ENCODE assay signal across 22 mouse cellular contexts in the genomic region with DNA sequence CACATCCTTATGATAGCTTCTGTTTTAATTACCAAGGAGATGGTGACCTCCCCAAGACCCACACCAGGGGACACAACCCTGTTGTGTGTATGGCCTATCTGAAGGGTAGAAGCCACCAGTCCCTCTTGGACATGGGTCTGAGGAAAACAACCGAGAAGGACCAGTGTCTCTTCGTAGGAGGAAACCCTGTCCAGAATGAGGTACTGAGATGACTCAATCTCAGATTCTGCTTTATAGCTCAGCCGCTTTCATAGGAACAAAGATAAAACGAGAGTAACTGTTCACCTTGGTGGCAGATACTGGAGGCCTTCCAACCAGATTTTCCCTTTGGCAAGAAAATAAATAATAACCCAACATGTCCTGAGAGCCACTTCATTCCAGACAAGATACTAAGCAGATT.
DNase-seq lines count a peak whose midpoint lies in the region; ATAC-seq lines count a peak whose summit lies in the region.
"Had no signal": no experiment of that assay in that cellular context is flagged by ENCODE, and none has a peak within 500 bp of the region (broad histone marks: within the 10 kb centered on the region; RNA-seq: fewer than 3 reads in every experiment).

No protein-coding gene starts in this region.

- H3K4me1 ChIP-seq in heart, embryonic 11.5 days (ENCODE audit: control insufficient read depth, insufficient read depth, low read length): no peaks in the 10 kb centered on the region
- H3K4me1 ChIP-seq: embryonic facial prominence, embryonic 15.5 days had no signal

- H3K9ac ChIP-seq in heart, embryonic 11.5 days (ENCODE audit: low read depth, low read length): no peak overlapping the region
- H3K9ac ChIP-seq: embryonic facial prominence, embryonic 13.5 days; embryonic facial prominence, embryonic 15.5 days; forebrain, embryonic 12.5 days had no signal

- DNase-seq in adrenal gland, adult 2 months: peak; percentile 48
- no peak for DNase-seq in adrenal gland, adult 18-20 months (ENCODE audit: low spot score in 2 of 2)
- peak; percentile 24 for DNase-seq in adrenal gland, postnatal 10 days
- DNase-seq in adrenal gland, postnatal 36 days: no peak
- DNase-seq in heart, adult 11 months: peak; percentile 14
- DNase-seq: B cell, adult 2 months; cerebellum, adult 11 months; cerebellum, adult 18-20 months; cerebellum, adult 8-10 months; cerebellum, adult 9-11 months; cerebellum, postnatal 14 days; cerebellum, postnatal 36 days; embryo, embryonic 11 days had no signal

- H3K27me3 ChIP-seq in heart, embryonic 11.5 days (ENCODE audit: control insufficient read depth, insufficient read depth, low read length): no peaks in the 10 kb centered on the region
- H3K27me3 ChIP-seq: embryonic facial prominence, embryonic 13.5 days; embryonic facial prominence, embryonic 15.5 days; forebrain, embryonic 12.5 days had no signal

- no peak overlapping the region for H3K4me2 ChIP-seq in heart, embryonic 11.5 days
- H3K4me2 ChIP-seq: embryonic facial prominence, embryonic 13.5 days; embryonic facial prominence, embryonic 15.5 days; forebrain, embryonic 12.5 days had no signal

- H3K9me3 ChIP-seq in heart, embryonic 11.5 days (replicated peaks; ENCODE audit: control insufficient read depth, low read length): no peaks in the 10 kb centered on the region
- H3K9me3 ChIP-seq: embryonic facial prominence, embryonic 13.5 days; embryonic facial prominence, embryonic 15.5 days; forebrain, embryonic 10.5 days; forebrain, embryonic 12.5 days had no signal

- H3K36me3 ChIP-seq in heart, embryonic 11.5 days (ENCODE audit: control insufficient read depth, insufficient read depth, low read length): no peaks in the 10 kb centered on the region
- H3K36me3 ChIP-seq: embryonic facial prominence, embryonic 13.5 days; embryonic facial prominence, embryonic 15.5 days; forebrain, embryonic 10.5 days; forebrain, embryonic 12.5 days had no signal

- no peak overlapping the region for H3K4me3 ChIP-seq in heart, embryonic 11.5 days (ENCODE audit: low read depth, low read length)
- H3K4me3 ChIP-seq: embryonic facial prominence, embryonic 13.5 days; embryonic facial prominence, embryonic 15.5 days; erythroblast, embryonic 14.5 days; forebrain, embryonic 10.5 days; forebrain, embryonic 12.5 days had no signal

- no peak for ATAC-seq in heart, embryonic 11.5 days (replicated peaks; ENCODE audit: insufficient number of reproducible peaks, low FRiP score, low TSS enrichment)
- ATAC-seq: CD4-positive, CD25-positive, alpha-beta regulatory T cell, adult 4 months; forebrain, embryonic 14.5 days; forebrain, embryonic 16.5 days had no signal

- 67% methylated on average over 4 of the region's 4 CpGs for WGBS in heart, embryonic 11.5 days (ENCODE audit: insufficient replicate concordance)

- H3K27ac ChIP-seq in heart, embryonic 11.5 days (ENCODE audit: low read depth, low read length): no peak overlapping the region
- H3K27ac ChIP-seq: embryonic facial prominence, embryonic 13.5 days; embryonic facial prominence, embryonic 15.5 days; forebrain, embryonic 10.5 days; forebrain, embryonic 12.5 days had no signal

Comparison
In these comparisons a context has a peak if more than half of its experiments do, and no peak if none do; other contexts are left out.
1. DNase-seq: peak in adrenal gland, adult 2 months (single experiment), adrenal gland, postnatal 10 days (single experiment) and heart, adult 11 months (single experiment); none in adrenal gland, adult 18-20 months (0 of 2) and adrenal gland, postnatal 36 days (0 of 2).